Mouse (Mus musculus) limb, embryonic 15.5 days (tissue): ENCODE data around the gene Tnfrsf11a. TPM values are rescaled to one million over a fixed set of nuclear protein-coding genes. Genes with fewer than 3 reads are reported as not detected.

Source experiments
- ATAC-seq: fragments of 200-750 bp; cut with Nextera tagmentation; 2 replicates; pipeline ENCODE4 v1.8.0; 2017; ENCODE audit warnings: low read depth, moderate TSS enrichment; ENCODE audit not compliant: insufficient number of reproducible peaks, low FRiP score, low TSS enrichment
- H3K27ac ChIP-seq: fragments of 300-500 bp; sonication (generic); 2 replicates; pipeline ENCODE4 v1.5.1; 2015; ENCODE audit warnings: moderate library complexity, mild to moderate bottlenecking, inconsistent platforms
- H3K27me3 ChIP-seq: fragments of 300-500 bp; sonication (generic); 2 replicates; pipeline ENCODE4 v1.6.1; 2015; ENCODE audit warnings: inconsistent platforms
- H3K36me3 ChIP-seq: fragments of 300-500 bp; sonication (generic); 2 replicates; pipeline ENCODE4 v1.6.1; 2015; ENCODE audit warnings: inconsistent platforms
- H3K4me1 ChIP-seq: fragments of 300-500 bp; sonication (generic); 2 replicates; pipeline ENCODE4 v1.6.1; 2015; ENCODE audit warnings: inconsistent platforms
- H3K4me2 ChIP-seq: fragments of 300-500 bp; sonication (generic); 2 replicates; pipeline ENCODE4 v1.6.1; 2015; ENCODE audit warnings: mild to moderate bottlenecking, inconsistent platforms
- H3K4me3 ChIP-seq: fragments of 300-500 bp; sonication (generic); 2 replicates; pipeline ENCODE4 v1.5.1; 2015; ENCODE audit warnings: mild to moderate bottlenecking, inconsistent platforms
- H3K9ac ChIP-seq: fragments of 300-500 bp; sonication (generic); 2 replicates; pipeline ENCODE4 v1.6.1; 2015; ENCODE audit warnings: inconsistent platforms
- H3K9me3 ChIP-seq: fragments of 300-500 bp; sonication (generic); 2 replicates; pipeline ENCODE4 v1.6.1; 2016; ENCODE audit warnings: inconsistent platforms
- WGBS: fragments of 180-500 bp; shearing (Covaris S2); methylation state at CpG from one replicate; pipeline ENCODE4 v1.1.7; 2015; 5-methylcytosine and 5-hydroxymethylcytosine counted together
- polyA plus RNA-seq: library from polyadenylated mRNA; unstranded; fragments of >200 nt; fragmentation: Nextera tagmentation; extraction: Ambion mirVana; gene quantifications from 2 replicates; pipeline ENCODE4 v1.2.1, GENCODE M21; 2015

Tnfrsf11a gene
- polyA plus RNA-seq: 0.91 and 1.5 TPM in 2 replicates

GRCm38 (mm10) chr1:105780457-105781364 is at the start of gene Tnfrsf11a:
Gene Tnfrsf11a, plus strand, starts transcription at chr1:105780718.
- H3K36me3 ChIP-seq: no peaks in the 10 kb centered on the region
- no peak within 1 kb of the TSS for H3K27ac ChIP-seq
- H3K4me2 ChIP-seq: peak within 1 kb of the TSS; percentile 96
- H3K9ac ChIP-seq: peak within 1 kb of the TSS; percentile 54
- no peaks in the 10 kb centered on the region for H3K9me3 ChIP-seq
- peaks cover 15% of the 10 kb centered on the region for H3K4me1 ChIP-seq
- H3K4me3 ChIP-seq: peak within 1 kb of the TSS; percentile 56
- WGBS: 3% methylated on average over 61 of the region's 77 CpGs
- ATAC-seq: 0 out of 2 replicates have a peak, but pooled peaks have one; percentile 58
- peaks cover 33% of the 10 kb centered on the region for H3K27me3 ChIP-seq

- Histone ChIP-seq H3K4me1 (no peaks in the 10 kb centered on the region), H3K4me3 (no peak overlapping the region), H3K9ac (no peak overlapping the region), H3K9me3 (no peaks in the 10 kb centered on the region), H3K27ac (no peak overlapping the region), H3K27me3 (no peaks in the 10 kb centered on the region), H3K4me2 (no peak overlapping the region), H3K36me3 (peaks cover 22% of the 10 kb centered on the region)
- 75% methylated on average over 3 of the region's 3 CpGs for WGBS
- ATAC-seq: no peak
Observed at GRCm38 (mm10) chr1:105735318-105735717, 45.2 kb upstream of the Tnfrsf11a start.

GRCm38 (mm10) chr1:105738334-105738733 is 42.2 kb upstream of the Tnfrsf11a start:
- no peaks in the 10 kb centered on the region for H3K27me3 ChIP-seq
- H3K4me3 ChIP-seq: no peak overlapping the region
- WGBS: 80% methylated on average over 6 of the region's 6 CpGs
- ATAC-seq: no peak
- no peaks in the 10 kb centered on the region for H3K4me1 ChIP-seq
- H3K27ac ChIP-seq: no peak overlapping the region
- H3K36me3 ChIP-seq: peaks cover 35% of the 10 kb centered on the region
- no peak overlapping the region for H3K4me2 ChIP-seq
- no peaks in the 10 kb centered on the region for H3K9me3 ChIP-seq
- H3K9ac ChIP-seq: no peak overlapping the region

- H3K27me3 ChIP-seq: no peaks in the 10 kb centered on the region
- no peaks in the 10 kb centered on the region for H3K4me1 ChIP-seq
- no peak overlapping the region for H3K4me3 ChIP-seq
- no peak overlapping the region for H3K27ac ChIP-seq
- no peaks in the 10 kb centered on the region for H3K9me3 ChIP-seq
- H3K9ac ChIP-seq: no peak overlapping the region
- H3K4me2 ChIP-seq: no peak overlapping the region
- ATAC-seq: no peak
- H3K36me3 ChIP-seq: peaks cover 40% of the 10 kb centered on the region
Observed at GRCm38 (mm10) chr1:105739493-105739892, 41.0 kb upstream of the Tnfrsf11a start.

- no peak overlapping the region for H3K9ac ChIP-seq
- no peaks in the 10 kb centered on the region for H3K27me3 ChIP-seq
- peaks cover 38% of the 10 kb centered on the region for H3K36me3 ChIP-seq
- no peaks in the 10 kb centered on the region for H3K4me1 ChIP-seq
- 85% methylated on average over 1 of the region's 1 CpGs for WGBS
- ATAC-seq: no peak
- no peak overlapping the region for H3K4me3 ChIP-seq
- H3K27ac ChIP-seq: no peak overlapping the region
- no peaks in the 10 kb centered on the region for H3K9me3 ChIP-seq
- H3K4me2 ChIP-seq: no peak overlapping the region
Observed at GRCm38 (mm10) chr1:105742481-105742880, 38.0 kb upstream of the Tnfrsf11a start.

GRCm38 (mm10) chr1:105746444-105746843 is 34.1 kb upstream of the Tnfrsf11a start:
- ATAC-seq: no peak
- Histone ChIP-seq H3K36me3 (peaks cover 37% of the 10 kb centered on the region), H3K4me2 (no peak overlapping the region)

GRCm38 (mm10) chr1:105746858-105747596 is 33.5 kb upstream of the Tnfrsf11a start:
- Histone ChIP-seq H3K27me3 (no peaks in the 10 kb centered on the region), H3K4me3 (no peak overlapping the region), H3K9ac (no peak overlapping the region), H3K4me1 (no peaks in the 10 kb centered on the region), H3K4me2 (no peak overlapping the region), H3K27ac (no peak overlapping the region), H3K36me3 (peaks cover 33% of the 10 kb centered on the region), H3K9me3 (no peaks in the 10 kb centered on the region)
- WGBS: 91% methylated on average over 5 of the region's 5 CpGs
- ATAC-seq: no peak

More at GRCm38 (mm10) chr1:105746444-105746843, 34.1 kb upstream of the Tnfrsf11a start:
- Histone ChIP-seq H3K9me3 (no peaks in the 10 kb centered on the region), H3K4me3 (no peak overlapping the region), H3K27ac (no peak overlapping the region), H3K9ac (no peak overlapping the region), H3K27me3 (no peaks in the 10 kb centered on the region), H3K4me1 (no peaks in the 10 kb centered on the region)
- 94% methylated on average over 1 of the region's 1 CpGs for WGBS

- 93% methylated on average over 4 of the region's 4 CpGs for WGBS
- Histone ChIP-seq H3K27me3 (no peaks in the 10 kb centered on the region), H3K27ac (no peak overlapping the region), H3K9ac (no peak overlapping the region), H3K4me2 (no peak overlapping the region), H3K4me1 (no peaks in the 10 kb centered on the region), H3K36me3 (peaks cover 36% of the 10 kb centered on the region), H3K4me3 (no peak overlapping the region), H3K9me3 (no peaks in the 10 kb centered on the region)
- no peak for ATAC-seq
Observed at GRCm38 (mm10) chr1:105748091-105748799, 32.3 kb upstream of the Tnfrsf11a start.

- Histone ChIP-seq H3K4me1 (no peaks in the 10 kb centered on the region), H3K36me3 (peaks cover 23% of the 10 kb centered on the region)
- WGBS: 70% methylated on average over 4 of the region's 4 CpGs
Observed at GRCm38 (mm10) chr1:105752196-105752595, 28.3 kb upstream of the Tnfrsf11a start.

GRCm38 (mm10) chr1:105752944-105753343 is 27.6 kb upstream of the Tnfrsf11a start:
- 87% methylated on average over 1 of the region's 1 CpGs for WGBS
- peaks cover 19% of the 10 kb centered on the region for H3K36me3 ChIP-seq
- no peaks in the 10 kb centered on the region for H3K9me3 ChIP-seq
- no peak overlapping the region for H3K4me2 ChIP-seq
- H3K27me3 ChIP-seq: no peaks in the 10 kb centered on the region
- H3K27ac ChIP-seq: no peak overlapping the region
- no peaks in the 10 kb centered on the region for H3K4me1 ChIP-seq
- H3K4me3 ChIP-seq: no peak overlapping the region
- ATAC-seq: no peak
- no peak overlapping the region for H3K9ac ChIP-seq

More at GRCm38 (mm10) chr1:105752196-105752595, 28.3 kb upstream of the Tnfrsf11a start:
- H3K4me2 ChIP-seq: no peak overlapping the region
- no peak overlapping the region for H3K9ac ChIP-seq
- H3K9me3 ChIP-seq: no peaks in the 10 kb centered on the region
- H3K27ac ChIP-seq: no peak overlapping the region
- H3K27me3 ChIP-seq: no peaks in the 10 kb centered on the region
- ATAC-seq: no peak
- no peak overlapping the region for H3K4me3 ChIP-seq

- Histone ChIP-seq H3K9me3 (no peaks in the 10 kb centered on the region), H3K4me3 (no peak overlapping the region), H3K4me2 (no peak overlapping the region), H3K4me1 (no peaks in the 10 kb centered on the region), H3K27me3 (no peaks in the 10 kb centered on the region), H3K27ac (no peak overlapping the region), H3K36me3 (no peaks in the 10 kb centered on the region), H3K9ac (no peak overlapping the region)
- WGBS: 86% methylated on average over 4 of the region's 4 CpGs
- no peak for ATAC-seq
Observed at GRCm38 (mm10) chr1:105758798-105759197, 21.7 kb upstream of the Tnfrsf11a start.
